Mouse (Mus musculus) T-cell, adult 2 months (primary cell): ENCODE data around the gene B3galnt2.
"Not testable (repeated sequence)": the region's sequence is repeated elsewhere in the genome, so short reads cannot be mapped to it uniquely, and the experiment has no call there.

ENCODE experiments used
- DNase-seq: peaks from one replicate; pipeline ENCODE4 v3.0.0; 2022; ENCODE audit warnings: low spot score

Gene B3galnt2

GRCm38 (mm10) chr13:14011454-14011995, 57.3 kb downstream of the B3galnt2 start:
- no peak for DNase-seq

- DNase-seq, result no peak
Observed at GRCm38 (mm10) chr13:14014001-14014400, 59.7 kb downstream of the B3galnt2 start.

GRCm38 (mm10) chr13:14014540-14014939, 60.3 kb downstream of the B3galnt2 start:
- no peak for DNase-seq

DNA sequence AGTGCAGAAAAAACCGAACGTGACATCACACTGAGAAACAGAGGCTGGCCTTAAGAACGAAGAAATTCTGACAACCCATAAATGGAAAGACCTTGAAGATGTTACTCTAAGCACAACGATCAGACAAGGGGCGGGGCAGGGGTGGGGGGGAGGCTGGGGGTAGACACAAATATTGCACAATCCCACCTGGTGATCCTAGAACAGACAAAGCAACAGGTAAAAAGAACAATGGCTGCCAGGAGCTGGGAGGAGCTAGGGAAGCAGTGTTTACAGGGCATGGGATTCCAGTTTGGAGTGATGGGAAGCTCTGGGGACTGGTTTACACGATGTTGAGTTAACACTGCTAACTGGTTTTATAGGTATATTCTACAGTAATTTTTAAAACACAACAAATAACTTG, 61.3 kb downstream of the B3galnt2 start:
- no peak for DNase-seq

- no peak for DNase-seq
Observed at GRCm38 (mm10) chr13:14018283-14018682, 64.0 kb downstream of the B3galnt2 start.

- no peak for DNase-seq
Observed at GRCm38 (mm10) chr13:14018852-14019251, 64.6 kb downstream of the B3galnt2 start.

- not testable (repeated sequence) for DNase-seq
Observed at GRCm38 (mm10) chr13:14021417-14021816, 67.1 kb downstream of the B3galnt2 start.

DNA sequence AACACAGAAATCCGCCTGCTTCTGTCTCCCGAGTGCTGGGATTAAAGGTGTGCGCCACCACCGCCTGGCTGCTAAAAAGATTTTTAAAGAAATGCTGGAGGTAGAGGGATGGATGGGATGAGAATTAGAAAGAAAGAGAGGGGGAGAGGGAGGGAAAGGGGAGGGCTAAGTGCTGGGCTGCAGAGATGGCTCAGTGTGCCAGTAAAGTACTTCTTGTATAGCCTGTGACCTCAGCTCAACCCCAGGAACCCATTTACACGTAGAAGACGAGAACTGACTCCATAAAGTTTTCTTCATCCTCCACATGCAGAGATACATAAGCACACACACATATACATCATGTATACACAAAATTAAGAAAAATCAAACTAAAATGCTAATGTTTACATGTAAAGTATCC, 71.3 kb downstream of the B3galnt2 start:
- DNase-seq, result no peak

DNA sequence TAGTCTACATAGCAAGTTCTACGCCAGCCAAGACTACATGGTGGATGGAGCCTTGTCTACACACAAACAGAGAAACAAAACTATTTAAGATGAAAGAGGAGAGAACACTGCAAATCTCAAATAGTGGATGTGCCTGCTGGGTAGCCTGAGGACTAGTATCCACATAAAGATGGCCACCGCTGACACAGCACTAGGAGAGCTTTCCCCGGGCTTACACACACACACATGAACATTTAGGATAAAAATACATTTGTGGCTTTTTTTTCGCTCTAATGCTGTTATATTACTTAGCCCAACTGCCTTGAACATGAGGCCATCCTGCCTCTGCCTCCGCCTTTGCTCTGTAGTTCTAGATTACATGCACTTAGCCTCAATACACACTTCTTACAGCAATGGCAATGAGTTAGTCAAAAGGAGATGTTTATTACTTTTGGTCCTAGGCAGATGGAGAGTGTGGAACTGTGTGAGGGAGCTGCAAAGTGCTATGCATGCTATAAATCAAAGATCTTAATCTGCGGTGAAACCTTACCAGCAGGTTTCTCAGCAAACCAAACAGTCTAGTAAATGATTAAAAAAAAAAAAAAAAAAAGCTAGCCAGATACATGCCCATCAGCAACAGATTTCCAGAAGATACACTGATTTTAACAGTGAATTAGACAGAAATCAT, 72.0 kb downstream of the B3galnt2 start:
- DNase-seq, result no peak

DNA sequence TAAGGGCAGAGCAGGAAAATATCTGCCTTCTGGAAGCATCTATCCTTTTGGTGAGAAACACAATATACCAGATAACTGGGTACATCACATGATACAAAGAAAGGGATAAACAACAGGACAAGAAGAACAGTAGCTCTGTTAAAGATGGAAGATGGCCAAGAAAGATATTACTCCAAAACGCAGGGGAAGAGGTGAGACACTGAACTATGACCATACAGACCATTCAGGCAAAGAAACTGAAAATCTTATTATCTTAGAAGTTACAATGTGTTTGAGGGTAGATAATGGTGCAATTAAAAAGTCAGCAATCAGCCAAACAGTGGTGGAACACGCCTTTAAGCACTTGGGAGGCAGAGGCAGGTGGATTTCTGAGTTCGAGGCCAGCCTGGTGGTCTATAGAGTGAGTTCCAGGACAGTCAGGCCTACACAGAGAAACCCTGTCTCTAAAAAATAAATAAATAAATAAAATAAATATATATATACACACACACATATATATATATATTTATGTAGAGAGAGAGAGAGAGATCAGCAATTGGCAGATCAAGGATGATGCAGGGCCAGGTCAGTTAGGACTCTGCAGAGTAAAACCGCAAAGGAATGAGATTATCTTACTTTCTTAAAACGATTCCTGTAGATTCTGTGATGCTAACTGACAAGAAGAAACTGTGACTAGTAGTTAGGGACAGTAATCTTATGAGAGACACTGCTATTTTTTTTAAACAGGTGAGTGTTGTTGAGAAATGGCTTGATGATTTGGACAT, 79.2 kb downstream of the B3galnt2 start:
- no peak for DNase-seq

GRCm38 (mm10) chr13:14034073-14034348, 79.7 kb downstream of the B3galnt2 start:
- DNase-seq, result no peak

DNA sequence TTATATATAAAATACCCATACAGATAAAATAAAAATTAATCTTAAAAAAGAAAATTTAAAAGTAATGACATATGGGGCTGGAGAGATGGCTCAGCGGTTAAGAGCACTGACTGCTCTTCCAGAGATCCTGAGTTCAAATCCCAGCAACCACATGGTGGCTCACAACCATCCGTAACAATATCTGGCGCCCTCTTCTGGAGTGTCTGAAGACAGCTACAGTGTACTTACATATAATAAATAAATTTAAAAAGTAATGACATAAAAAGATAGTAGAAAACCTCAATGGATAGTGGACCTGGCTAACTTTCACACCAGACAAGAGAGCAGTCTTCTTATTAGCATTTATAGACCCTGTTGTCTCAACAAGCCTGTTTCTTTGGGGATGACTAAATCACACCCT, 81.1 kb downstream of the B3galnt2 start:
- DNase-seq, result not testable (repeated sequence)

GRCm38 (mm10) chr13:14035875-14036630, 81.8 kb downstream of the B3galnt2 start:
- no peak for DNase-seq

DNA sequence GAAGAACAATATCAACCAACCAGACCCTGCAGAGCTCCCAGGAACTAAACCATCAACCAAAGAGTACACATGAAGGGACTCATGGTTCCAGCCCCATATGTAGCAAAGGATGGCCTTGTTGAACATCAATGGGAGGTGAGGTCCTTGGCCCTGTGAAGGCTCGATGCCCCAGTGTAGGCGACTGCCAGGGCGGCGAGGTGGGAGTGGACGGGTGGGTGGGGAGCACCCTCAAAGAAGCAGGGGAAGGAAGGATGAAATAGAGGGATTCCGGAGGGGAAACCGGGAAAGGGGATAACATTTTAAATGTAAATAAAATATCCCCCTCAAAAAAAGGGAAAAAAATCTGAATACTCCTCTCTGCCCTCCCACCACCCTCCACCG, 84.6 kb downstream of the B3galnt2 start:
- no peak for DNase-seq

GRCm38 (mm10) chr13:14039292-14039965, 85.2 kb downstream of the B3galnt2 start, which contains the start of gene Tbce:
Tbce (minus strand) TSS chr13:14039638.
- peak; percentile 90 for DNase-seq

DNA sequence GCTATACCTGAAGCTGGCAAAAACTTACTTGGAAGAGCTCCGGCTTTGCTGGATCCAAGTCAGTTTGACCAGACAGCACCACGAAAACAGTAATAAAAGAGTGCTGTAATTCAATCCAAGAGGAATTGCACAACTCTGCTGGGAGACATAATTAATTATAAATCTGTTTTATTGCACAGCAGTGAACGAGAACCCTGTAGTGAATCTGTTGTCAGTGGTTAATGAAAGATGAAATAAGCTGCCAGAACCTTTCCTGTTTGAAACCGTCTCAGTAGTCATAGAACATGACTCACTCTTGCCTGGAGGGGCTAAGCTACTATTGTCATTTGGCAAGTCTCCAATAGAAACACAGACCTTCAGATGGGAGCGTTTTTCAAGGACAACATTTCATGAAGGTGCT, 85.9 kb downstream of the B3galnt2 start:
- DNase-seq, result no peak

DNA sequence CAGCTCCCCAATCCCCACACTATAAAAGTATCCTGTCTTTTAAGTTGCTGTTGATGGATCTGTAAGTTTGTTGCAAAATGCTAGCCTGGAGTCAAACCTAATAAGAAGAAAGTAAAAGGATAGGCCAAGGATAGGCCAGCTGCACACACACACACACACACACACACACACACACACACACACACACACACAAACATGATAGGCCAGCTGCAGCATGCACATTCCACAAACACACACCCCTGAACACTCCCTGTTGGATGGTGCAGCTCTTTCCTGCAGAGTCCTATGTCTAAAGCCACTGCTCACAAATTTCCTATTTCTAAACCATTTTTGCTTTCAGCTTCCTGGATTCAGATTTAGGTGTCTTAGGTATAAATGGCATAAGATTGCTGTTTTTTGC, 89.6 kb downstream of the B3galnt2 start:
- DNase-seq, result no peak

DNA sequence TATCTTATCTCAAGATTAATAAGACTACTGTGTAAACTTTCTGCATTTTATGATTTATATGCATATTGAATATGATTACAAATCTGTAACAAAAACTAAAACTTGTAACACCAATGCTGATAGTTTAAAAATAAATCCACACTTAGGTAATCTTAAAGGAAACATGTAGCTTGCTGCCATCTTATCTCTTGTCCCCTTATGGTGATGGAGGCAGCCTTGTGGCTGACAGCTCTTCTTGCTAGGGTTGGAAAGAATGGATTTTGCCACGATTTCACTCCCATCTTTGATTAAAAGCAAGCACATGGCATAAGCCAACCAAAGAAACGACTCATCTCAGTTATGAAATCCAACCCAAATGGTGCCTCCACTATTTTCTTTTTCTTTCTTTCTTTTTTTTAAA, 90.3 kb downstream of the B3galnt2 start:
- no peak for DNase-seq
